Mouse (Mus musculus): ENCODE measurements around the gene Gm12216.
"Not testable (repeated sequence)": the region's sequence is repeated elsewhere in the genome, so short reads cannot be mapped to it uniquely, and the experiment has no call there.

Gm12216 gene

GRCm38 (mm10) chr11:53873909-53874704 is 15.1 kb upstream of the Gm12216 start:
- not testable (repeated sequence) for DNase-seq (ENCODE audit: low spot score in 2 of 2)

- no peak for DNase-seq (ENCODE audit: low spot score in 2 of 2)
Measured at GRCm38 (mm10) chr11:53871786-53872507, 12.9 kb upstream of the Gm12216 start.

- DNase-seq (ENCODE audit: low spot score in 2 of 2): no peak
Measured at GRCm38 (mm10) chr11:53869172-53869571, 10.1 kb upstream of the Gm12216 start.

GRCm38 (mm10) chr11:53868323-53868722 is 9.3 kb upstream of the Gm12216 start:
- DNase-seq (ENCODE audit: low spot score in 2 of 2): not testable (repeated sequence)

- not testable (repeated sequence) for DNase-seq (ENCODE audit: low spot score in 2 of 2)
Measured at GRCm38 (mm10) chr11:53864724-53865310, 5.8 kb upstream of the Gm12216 start.

GRCm38 (mm10) chr11:53860944-53861343 is 1.9 kb upstream of the Gm12216 start:
- DNase-seq (ENCODE audit: low spot score in 2 of 2): not testable (repeated sequence)

GRCm38 (mm10) chr11:53858058-53858760 is 847 bp downstream of the Gm12216 start:
- no peak for DNase-seq (ENCODE audit: low spot score in 2 of 2)

GRCm38 (mm10) chr11:53853665-53854064 is 5.4 kb downstream of the Gm12216 start:
- DNase-seq (ENCODE audit: low spot score in 2 of 2): no peak

GRCm38 (mm10) chr11:53851795-53852194 is 7.3 kb downstream of the Gm12216 start:
- peak; percentile 73 to 77 for DNase-seq (ENCODE audit: low spot score in 2 of 2)

- peak in 1 of 2 experiments; percentile 60 for DNase-seq (ENCODE audit: low spot score in 2 of 2)
Measured at GRCm38 (mm10) chr11:53849588-53850320, 9.3 kb downstream of the Gm12216 start.

- peak; percentile 71 to 75 for DNase-seq (ENCODE audit: low spot score in 2 of 2)
Measured at GRCm38 (mm10) chr11:53845680-53846079, 13.4 kb downstream of the Gm12216 start.

GRCm38 (mm10) chr11:53843106-53843505 is 15.9 kb downstream of the Gm12216 start:
- no peak for DNase-seq (ENCODE audit: low spot score in 2 of 2)

GRCm38 (mm10) chr11:53842161-53842581 is 16.9 kb downstream of the Gm12216 start:
- no peak for DNase-seq (ENCODE audit: low spot score in 2 of 2)

GRCm38 (mm10) chr11:53841514-53841913 is 17.5 kb downstream of the Gm12216 start:
- no peak for DNase-seq (ENCODE audit: low spot score in 2 of 2)

- no peak for DNase-seq (ENCODE audit: low spot score in 2 of 2)
Measured at GRCm38 (mm10) chr11:53839663-53840642, 19.1 kb downstream of the Gm12216 start.

GRCm38 (mm10) chr11:53839147-53839546 is 19.9 kb downstream of the Gm12216 start:
- DNase-seq (ENCODE audit: low spot score in 2 of 2): peak; percentile 62 to 66

GRCm38 (mm10) chr11:53837731-53838130 is 21.3 kb downstream of the Gm12216 start:
- DNase-seq (ENCODE audit: low spot score in 2 of 2): no peak

GRCm38 (mm10) chr11:53835379-53836010 is 23.6 kb downstream of the Gm12216 start:
- no peak for DNase-seq (ENCODE audit: low spot score in 2 of 2)

- DNase-seq (ENCODE audit: low spot score in 2 of 2): no peak
Measured at GRCm38 (mm10) chr11:53825409-53825808, 33.6 kb downstream of the Gm12216 start.

All from thymus, postnatal 10 days (tissue).